Mouse (Mus musculus) urinary bladder, postnatal 25 days (tissue): ENCODE results near the gene Gm33543.

Experiments
- DNase-seq: peaks from one replicate; pipeline ENCODE4 v3.0.0; 2022; ENCODE audit warnings: low spot score

Gene Gm33543

GRCm38 (mm10) chr10:95836530-95837264 lies 6.0 kb downstream of the Gm33543 start:
- no peak for DNase-seq

DNA sequence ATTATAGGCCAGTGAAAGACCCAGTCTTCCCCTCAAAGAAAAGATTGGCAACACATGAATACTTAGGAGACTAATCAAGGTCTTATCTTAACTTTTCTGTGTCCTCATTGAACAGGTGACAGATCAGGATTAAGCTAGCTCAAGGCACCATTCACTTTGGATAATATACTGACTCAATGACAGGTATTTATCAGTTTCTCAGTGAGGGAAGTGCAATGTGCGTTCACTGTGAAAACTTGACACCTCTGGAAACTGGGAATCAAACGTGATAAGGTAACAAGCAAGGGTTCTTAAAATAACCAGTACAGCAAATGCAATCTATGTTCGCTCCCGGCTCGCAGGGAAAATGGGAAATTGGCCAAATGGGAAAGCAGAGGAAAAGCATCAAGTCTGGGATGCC lies 11.8 kb downstream of the Gm33543 start:
- DNase-seq: no peak

DNA sequence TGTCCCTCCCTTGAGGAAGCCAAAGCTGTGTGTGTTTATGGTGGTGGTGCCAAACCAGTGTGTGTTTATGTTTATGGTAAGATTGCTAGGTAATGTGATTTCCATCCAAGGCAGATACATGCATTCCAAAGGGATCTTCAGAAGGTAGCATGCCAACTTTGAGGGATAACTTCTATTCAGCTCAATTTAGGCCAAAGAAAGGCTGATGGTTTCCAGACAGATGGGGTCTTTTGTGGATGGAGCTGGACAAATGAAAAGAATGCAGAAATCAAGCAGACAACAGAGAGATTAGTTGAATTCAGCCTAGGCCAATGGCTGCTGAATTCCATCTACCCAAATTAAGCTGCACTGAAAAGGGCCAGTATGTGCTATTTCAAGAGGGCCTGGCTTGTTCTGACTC lies 13.3 kb downstream of the Gm33543 start:
- no peak for DNase-seq

GRCm38 (mm10) chr10:95828374-95828773 lies 14.4 kb downstream of the Gm33543 start:
- DNase-seq: no peak

- DNase-seq: no peak
Observed at GRCm38 (mm10) chr10:95825651-95826050, 17.1 kb downstream of the Gm33543 start.

GRCm38 (mm10) chr10:95818506-95818905 lies 24.2 kb downstream of the Gm33543 start:
- DNase-seq: no peak

DNA sequence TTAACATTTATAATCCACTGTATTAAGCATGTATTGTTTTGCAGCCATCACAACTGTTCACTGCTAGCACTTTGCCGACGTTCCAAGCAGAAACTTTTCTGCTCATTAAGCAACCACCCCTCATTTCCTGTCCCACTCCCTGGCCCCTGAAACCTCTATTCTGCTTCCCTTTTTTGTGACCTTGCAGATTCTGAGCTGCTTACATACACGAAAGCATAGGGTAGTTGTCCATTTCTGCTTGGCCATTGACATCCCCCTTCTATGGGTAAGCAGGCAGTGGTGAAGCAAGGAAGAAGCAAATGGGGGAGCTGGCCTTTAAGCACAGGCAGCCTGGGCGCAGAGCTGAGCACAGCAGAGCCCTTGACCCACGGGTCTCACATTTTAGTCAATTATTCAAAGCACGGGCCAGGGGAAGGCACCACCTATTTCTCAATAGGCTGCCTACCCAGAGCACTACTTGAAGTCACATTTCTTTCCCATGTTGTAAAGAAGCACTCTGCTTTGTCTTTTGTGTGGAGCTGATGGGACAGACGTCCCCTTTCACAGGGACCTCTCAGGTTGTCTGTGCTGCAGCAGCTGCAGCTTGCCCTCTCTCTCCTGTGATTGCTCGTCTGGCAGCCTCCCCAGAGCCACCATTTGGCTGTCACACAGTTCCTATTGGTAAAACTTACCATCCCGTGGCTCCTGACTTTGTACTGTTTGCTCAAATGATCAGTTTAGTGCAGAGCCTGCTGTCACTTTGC lies 25.1 kb downstream of the Gm33543 start:
- no peak for DNase-seq

GRCm38 (mm10) chr10:95814351-95814750 lies 28.4 kb downstream of the Gm33543 start:
- no peak for DNase-seq

DNA sequence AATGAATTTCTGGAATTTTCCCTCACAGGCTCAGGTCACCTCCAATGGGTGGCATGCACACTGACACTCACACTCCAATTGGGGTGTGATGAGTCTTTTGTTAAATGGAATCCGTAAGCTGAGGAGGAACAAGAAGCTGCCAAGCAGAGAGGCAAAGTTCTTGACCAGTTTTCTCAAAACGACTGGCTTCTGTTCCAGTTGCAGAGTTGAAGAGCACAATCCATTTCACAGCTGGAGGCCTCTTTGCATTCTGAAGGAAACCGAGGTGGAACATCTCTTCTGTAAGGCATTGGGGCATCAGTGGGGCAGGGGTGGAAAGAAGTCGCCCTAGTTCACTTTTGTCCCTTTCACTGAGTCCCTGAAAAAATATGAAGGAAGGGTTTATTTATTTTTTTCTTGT lies 30.9 kb downstream of the Gm33543 start:
- no peak for DNase-seq

DNA sequence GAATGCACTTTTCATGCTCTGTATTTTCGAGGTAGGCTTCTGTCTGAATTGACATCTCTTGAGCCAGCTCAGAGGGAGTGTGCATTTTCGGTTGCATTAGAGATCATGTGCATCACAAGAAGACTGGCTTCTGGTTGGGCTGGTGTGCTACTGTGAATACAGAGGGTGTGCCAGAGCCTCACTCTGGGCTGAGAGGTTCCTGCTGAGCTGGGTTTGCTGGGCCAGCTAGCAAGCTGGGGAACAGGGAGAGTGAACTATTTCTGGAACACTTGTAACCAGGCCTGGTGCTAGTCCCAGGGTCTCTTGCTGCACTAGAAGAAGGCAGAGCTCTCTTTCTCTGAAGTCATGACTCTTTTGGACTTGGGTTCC lies 41.3 kb downstream of the Gm33543 start:
- no peak for DNase-seq

- DNase-seq: no peak
Observed at GRCm38 (mm10) chr10:95800693-95801442, 41.9 kb downstream of the Gm33543 start.

- DNase-seq: no peak
Observed at GRCm38 (mm10) chr10:95797645-95798395, 44.9 kb downstream of the Gm33543 start.

DNA sequence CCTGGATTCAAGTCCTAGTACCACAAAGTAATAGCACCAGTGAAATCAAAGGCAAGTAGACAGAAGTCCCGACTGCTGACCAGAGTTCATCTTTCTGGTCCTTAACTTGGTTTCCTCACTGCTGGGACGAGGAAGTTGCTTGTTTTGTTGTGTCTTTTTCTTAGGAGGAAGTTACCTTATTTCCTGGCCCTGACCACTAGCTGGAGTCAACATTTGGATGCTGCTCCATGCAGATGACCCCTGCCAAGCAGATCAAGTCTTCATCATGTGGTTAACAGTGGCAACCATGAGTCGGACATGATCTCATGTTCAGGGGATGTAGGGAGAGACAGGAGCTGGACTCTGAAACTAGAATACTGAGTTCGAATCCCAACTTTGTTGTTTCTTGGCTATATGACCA lies 47.2 kb downstream of the Gm33543 start:
- DNase-seq: no peak

DNA sequence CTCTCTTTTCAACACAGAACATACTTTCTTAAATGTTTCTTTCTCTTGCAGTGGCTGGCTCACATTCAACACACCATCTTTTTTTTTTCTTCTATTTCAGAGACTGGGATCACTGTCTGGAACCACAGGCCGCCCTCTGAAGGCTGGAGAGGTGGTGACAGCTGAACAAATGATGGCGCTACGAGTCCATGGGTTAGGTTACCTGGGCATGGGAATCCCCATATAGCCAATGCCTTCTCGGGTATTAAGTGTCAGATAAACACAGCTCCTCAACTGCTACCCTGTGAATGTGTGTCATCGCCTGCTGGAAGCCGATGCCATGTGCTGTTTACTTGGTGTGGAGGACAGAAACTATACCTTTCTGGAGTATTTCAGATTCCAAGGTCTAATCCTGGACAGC lies 48.0 kb downstream of the Gm33543 start:
- no peak for DNase-seq

DNA sequence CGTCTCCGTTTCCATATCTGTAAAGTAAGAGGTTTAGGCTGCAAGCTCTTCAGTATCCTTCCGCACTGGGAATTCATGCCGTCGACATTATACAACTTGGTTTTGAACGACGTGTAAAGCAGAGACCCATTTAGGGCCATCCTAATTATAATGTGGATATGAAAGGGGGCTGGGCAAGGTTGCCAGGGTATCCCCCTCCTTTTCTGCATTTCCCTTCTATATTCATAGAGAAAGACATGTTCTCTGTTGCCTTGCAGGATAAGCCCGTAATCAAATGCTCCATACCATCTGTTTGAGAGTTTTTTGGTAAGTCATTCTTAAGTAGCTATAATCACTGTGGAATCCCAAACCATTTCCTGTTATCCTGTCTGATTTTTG lies 51.3 kb downstream of the Gm33543 start:
- DNase-seq: no peak

GRCm38 (mm10) chr10:95790771-95791426 lies 51.8 kb downstream of the Gm33543 start:
- no peak for DNase-seq

DNA sequence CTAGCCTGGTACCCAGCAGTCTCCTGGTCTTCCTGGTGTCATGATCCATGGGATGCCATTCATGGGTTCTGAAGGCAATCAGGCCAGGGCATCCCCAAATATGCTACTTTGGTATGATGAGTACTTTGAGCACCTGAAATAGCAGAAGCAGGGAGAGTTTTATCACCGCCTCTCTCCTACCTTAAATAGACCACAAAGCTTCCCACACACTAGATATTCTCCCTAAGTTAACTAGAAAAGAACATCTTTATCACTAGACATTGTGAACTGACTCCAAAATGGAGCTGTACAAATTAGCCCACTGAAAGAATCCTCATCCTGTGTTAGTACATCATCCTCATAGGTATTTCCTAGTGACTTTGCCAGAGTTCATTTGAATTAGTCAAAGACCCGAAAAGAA lies 55.6 kb downstream of the Gm33543 start:
- no peak for DNase-seq

DNA sequence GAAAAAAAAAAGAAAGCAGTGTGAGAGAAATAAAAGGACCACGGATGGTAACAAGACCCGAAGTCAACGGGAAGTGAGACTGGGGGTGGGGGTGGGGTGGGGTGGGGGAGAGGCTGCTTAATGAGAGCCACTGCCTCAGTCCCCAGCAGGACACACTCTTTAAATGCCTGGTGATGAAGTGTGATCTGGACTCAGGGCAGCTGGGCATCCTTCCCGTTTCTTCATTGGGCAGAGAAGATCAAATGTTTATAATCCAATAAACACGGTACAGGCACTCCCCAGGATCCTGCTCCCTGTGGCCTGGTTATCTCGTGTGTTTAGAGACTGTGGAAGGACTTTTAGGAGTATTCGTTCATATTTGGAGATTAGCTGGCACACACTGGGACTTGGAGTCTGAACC lies 57.9 kb downstream of the Gm33543 start:
- DNase-seq: no peak

DNA sequence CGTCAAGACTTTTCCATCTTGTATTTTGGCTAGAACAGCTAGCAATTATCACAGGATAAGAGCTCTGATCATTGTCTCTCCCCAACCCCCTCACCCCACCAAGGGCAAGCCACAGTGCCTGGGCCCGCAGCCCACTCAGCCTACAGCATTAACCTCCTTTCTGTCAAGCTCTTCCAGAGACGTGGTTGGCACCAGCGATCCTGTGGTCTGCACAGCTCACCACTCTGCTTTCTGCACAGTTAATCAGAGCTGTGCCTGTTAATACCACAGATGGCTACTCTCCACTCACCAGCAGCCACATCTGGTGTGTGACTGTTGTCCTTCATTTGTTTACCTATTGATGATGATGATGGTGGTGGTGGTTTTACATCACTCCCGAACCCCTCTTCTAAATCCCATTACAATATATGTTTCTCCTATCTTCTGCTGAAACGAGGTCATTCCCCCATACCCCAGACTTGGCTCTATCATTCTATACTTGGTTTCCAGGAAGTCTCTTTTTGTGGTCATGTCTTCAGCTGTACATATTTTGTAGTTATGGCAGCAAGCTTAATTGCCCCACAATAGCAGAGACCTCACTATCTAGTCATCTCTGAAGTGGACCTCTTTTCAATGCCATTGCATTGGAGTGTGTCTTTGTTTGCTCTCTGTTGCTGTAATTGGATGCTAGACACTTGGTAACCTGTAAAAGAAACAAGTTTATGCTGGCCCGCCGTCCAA lies 61.7 kb downstream of the Gm33543 start:
- no peak for DNase-seq

GRCm38 (mm10) chr10:95779801-95780385 lies 62.8 kb downstream of the Gm33543 start:
- no peak for DNase-seq

DNA sequence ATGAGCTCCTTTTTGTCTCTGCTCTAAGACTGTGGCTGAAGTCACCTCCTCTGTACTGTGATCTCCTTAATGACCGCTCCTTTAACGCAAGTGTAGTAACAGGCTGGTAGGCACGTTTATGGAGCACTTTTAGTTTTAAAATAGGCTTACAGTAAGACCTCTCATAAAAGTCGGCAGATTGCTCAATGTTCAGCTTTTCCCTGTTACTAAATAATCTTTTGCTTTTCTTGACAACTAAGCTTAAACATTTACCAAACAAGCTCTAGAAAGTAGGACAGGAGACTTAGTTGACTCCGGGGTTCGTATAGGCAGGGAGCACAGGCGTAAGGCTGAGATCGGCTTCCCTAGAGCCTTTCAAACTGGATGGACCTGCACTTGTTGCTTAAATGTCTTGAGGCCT lies 64.1 kb downstream of the Gm33543 start:
- DNase-seq: no peak
